Mouse (Mus musculus) stomach, postnatal 0 days (tissue): ENCODE measurements around the gene Aatk.

Experiments used
- CTCF ChIP-seq: IDR thresholded peaks from 2 replicates; pipeline ENCODE4 v1.5.1; 2016; ENCODE audit warnings: antibody characterized with exemption, low read depth, mild to moderate bottlenecking, moderate library complexity
- EP300 ChIP-seq: optimal IDR thresholded peaks from 2 replicates; pipeline ENCODE3; 2016; ENCODE audit warnings: antibody characterized with exemption

DNA sequence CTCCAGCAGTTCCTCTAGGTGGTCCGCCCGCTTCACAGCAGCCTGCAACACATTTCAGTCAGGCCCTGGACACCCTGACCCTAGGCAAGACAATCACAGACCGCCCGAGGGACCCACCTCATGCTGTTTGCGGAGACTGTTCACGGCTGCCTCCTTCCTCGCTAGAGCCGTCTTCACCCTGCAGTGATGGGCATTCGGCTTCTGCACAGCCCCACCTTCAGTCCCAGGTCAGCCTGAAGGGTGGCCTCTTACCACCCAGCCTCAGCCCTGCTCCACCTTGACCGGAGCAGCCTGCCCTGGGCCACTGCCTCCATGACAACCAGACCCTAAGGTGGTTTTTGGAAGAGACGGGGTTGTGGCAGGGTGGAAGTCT is 17.7 kb upstream of the Aatk start:
- no peak for TF ChIP-seq CTCF
- no peak for TF ChIP-seq EP300
